Mouse (Mus musculus): ENCODE data around the gene Pcmt1.

Pcmt1 gene

DNA sequence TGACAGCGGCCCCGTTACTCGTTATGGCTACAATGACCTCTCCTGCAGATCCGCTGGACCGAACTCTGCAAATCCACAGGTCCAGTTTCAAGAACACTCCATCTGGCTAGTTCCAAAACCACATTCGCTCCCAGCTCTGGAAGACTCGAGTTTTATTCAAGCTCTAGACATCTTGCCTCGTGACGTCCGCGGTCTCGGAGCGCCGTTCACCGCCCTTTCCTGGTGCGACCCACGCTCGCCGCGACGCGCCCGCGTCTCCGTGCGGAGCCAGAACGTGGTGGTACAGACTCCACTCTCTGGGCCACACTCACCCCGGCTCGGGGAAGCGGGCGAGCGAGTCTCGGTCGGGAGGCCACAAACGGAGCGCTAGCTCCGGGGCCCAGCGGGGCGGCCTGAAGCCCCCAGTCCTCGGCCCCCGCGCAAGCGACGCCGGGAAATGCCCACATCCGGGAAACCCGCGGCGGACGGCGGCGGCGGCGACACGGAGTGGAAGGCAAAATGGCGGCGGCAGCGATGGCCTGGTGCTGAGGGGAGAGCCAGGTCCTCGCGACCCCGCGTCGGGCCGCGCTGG lies at the start of gene Pcmt1, which contains the start of gene Lats1:
TSS of gene Pcmt1 (minus strand) at position 406 of the 571 bp plus-strand sequence.
TSS of gene Lats1 (plus strand) at position 484 of the 571 bp plus-strand sequence.
- DNase-seq, result peak; percentile 63

- DNase-seq, result no peak
These were observed 46.1 kb upstream of the Pcmt1 start for GRCm38 (mm10) chr10:7727011-7727410.

DNA sequence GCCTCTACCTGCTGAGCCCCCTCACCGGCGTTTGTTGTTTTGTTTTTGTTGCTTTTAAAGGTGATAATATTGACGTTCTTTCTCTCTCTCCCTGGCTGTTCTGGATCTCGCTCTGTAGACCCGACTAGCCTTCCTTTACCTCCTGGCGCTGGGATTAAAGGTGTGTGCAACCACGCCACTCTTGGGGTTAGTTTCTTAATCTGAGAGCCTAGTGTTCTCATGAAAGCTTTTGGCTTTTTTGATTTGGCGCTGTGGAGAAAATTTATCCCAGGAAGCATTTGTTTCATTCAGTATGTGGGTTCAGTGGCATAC lies 45.5 kb upstream of the Pcmt1 start:
- DNase-seq, result no peak

- DNase-seq, result peak; percentile 93
These were observed 45.0 kb upstream of the Pcmt1 start, which contains the start of gene Katna1 for GRCm38 (mm10) chr10:7725751-7726500. Gene Katna1 (plus strand): TSS chr10:7726000.

DNA sequence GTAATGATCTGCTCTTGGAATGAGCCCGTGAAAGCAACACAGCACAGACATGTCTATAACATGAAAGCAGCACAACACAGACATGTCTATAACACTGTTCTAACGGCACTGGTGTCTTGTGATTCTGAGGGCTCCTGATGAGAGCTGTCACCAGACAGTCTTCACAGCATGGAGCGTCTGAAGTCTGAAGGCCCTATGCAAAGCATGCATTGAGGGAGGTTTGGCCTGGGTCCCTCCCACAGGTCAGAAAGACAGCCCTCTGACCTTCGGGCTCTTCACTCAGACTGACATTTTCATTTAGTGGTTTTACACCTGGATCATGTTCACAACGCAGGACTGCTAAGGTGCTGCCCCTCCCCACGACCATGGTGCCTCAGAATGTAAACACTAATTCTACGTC lies 34.1 kb upstream of the Pcmt1 start:
- DNase-seq, result no peak

DNA sequence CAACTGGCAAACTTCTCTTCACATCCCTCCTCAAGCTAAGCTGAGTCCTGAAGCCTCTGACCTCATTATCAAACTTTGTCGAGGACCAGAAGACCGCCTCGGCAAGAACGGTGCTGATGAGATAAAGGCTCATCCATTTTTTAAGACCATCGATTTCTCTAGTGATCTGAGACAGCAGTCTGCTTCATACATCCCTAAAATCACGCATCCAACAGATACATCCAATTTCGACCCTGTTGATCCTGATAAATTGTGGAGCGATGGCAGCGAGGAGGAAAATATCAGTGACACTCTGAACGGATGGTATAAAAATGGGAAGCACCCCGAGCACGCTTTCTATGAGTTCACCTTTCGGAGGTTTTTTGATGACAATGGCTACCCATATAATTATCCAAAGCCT lies 31.6 kb upstream of the Pcmt1 start:
- no peak for DNase-seq

DNA sequence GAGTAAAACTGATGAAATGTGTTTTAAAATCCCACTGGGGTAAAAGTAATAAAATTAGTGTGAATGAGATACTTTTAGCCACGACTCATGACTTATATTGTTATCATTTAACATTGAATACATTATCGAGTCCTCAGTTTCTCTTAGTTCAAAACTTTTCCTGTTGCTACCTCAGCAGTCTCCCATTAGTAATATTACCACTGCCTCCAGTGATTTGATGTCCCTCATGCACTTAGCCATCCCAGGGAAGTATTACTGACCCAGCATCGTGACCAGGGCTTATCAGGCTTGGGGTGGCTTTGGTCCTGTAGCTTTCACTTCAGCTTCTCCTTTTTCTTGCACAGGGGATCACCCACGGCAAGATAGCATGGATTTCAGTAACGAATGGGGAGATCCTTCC lies 29.2 kb upstream of the Pcmt1 start:
- no peak for DNase-seq

- DNase-seq, result peak; percentile 33
These were observed 21.6 kb upstream of the Pcmt1 start for GRCm38 (mm10) chr10:7702586-7702985.

GRCm38 (mm10) chr10:7700120-7700519 lies 19.2 kb upstream of the Pcmt1 start:
- DNase-seq, result no peak

DNA sequence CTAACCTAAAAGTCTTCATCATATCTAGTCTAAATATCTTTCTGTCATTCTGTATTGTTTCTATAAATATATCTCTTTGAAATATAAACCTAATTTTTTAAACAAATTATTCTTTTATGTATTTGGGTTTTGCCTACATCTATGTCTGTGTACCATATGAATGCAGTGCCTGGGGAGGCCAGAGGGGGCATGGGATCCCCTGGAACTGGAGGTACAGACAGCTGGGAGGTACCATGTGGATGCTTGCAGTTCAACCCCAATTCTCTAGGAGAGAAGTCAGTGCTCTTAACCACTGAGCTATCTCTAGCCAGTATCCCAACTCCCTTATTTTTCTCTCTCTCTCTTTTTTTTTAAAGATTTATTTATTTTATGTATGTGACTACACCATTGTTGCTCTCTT lies 14.3 kb upstream of the Pcmt1 start:
- no peak for DNase-seq

- no peak for DNase-seq
These were observed 6.0 kb upstream of the Pcmt1 start for GRCm38 (mm10) chr10:7686902-7687301.

DNA sequence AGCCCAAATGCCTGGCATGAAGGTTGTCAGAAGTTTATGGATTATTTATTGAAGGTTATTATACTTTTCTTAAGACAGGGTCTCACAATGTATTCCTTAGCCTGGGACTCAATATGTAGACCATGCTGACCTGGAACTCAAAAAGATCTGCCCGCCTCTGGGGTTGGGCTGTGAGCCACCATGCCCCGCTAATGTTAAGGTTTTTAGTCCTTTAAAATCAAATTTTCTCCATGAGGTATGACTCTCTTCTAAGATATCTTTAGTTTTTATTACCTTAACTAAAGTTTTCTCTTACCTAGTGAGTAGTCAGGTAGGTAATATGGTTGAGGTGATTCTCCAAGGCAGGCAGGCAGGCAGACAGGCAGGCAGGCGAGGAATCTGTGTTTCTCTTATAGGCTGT lies 1.3 kb upstream of the Pcmt1 start:
- no peak for DNase-seq

- peak; percentile 46 for DNase-seq
These were observed 548 bp upstream of the Pcmt1 start for GRCm38 (mm10) chr10:7681343-7682025.

DNA sequence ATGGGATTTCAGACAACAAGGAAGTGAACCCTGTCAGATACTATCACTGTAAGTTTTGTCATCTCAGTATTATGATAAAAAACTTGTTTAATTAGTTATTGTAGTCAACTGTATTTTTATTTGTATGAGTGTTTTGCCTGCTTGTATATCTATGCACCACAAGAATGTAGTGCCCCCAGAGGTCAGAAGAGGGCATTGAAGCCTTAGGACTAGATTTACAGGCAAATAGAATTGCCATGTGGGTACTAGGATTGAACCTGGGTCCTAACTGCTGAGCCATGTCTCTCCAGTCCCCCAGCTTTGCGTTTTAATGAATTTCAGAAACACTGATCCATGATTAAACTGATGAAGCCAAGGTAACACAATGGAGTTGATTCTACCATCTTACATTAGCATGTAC lies 7.3 kb downstream of the Pcmt1 start:
- no peak for DNase-seq

GRCm38 (mm10) chr10:7667342-7667802 lies 13.6 kb downstream of the Pcmt1 start, which contains the start of gene Nup43:
Gene Nup43 (plus strand): TSS chr10:7667503.
- peak; percentile 88 for DNase-seq

- DNase-seq, result no peak
These were observed 16.0 kb downstream of the Pcmt1 start for GRCm38 (mm10) chr10:7664889-7665288.

GRCm38 (mm10) chr10:7664027-7664526 lies 16.9 kb downstream of the Pcmt1 start:
- no peak for DNase-seq

DNA sequence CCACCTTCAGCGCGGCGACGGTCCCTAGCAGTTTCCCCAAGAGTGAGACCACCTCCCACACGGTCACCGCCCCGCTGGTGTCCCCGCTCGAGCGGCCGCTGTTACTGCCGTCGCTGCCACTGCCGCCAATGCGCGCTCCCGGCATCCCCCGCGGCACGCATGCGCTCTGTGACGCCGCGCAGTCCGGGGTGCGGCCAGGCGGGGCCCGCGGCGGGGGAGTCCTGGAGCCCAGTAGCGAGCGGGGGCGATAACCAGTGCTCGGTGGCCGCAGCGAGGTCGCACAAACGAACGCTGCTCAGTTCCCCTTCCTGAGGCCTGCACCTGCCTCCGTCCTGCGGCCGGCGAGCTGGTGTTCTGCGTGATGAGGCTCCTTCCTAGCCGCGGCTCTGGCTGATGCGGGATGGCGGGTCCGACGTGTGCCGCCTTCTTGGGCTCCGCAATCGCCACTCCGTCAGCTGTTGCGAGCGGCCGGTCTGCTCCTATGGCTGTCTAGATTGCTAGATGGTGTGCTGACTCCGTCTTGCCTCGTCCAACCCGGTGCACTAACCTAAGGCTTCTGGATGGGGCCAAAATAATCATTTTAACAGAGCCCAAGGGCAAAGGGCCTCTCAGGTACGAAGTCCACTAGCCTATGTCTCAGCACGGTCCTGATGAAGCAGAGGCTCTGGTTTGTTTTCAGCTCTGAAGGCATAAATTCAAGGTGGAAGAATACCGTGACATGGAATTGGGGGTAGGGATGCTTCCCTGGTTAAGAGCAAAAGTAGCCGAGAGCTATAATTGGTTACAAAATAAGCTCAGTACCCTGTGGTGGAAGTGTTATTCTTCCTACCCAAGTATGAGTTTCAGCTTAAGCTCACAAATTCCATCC lies 17.5 kb downstream of the Pcmt1 start:
- peak; percentile 88 for DNase-seq

- DNase-seq, result no peak
These were observed 18.3 kb downstream of the Pcmt1 start for GRCm38 (mm10) chr10:7662471-7663141.

- DNase-seq, result no peak
These were observed 29.9 kb downstream of the Pcmt1 start for GRCm38 (mm10) chr10:7651057-7651456.

DNA sequence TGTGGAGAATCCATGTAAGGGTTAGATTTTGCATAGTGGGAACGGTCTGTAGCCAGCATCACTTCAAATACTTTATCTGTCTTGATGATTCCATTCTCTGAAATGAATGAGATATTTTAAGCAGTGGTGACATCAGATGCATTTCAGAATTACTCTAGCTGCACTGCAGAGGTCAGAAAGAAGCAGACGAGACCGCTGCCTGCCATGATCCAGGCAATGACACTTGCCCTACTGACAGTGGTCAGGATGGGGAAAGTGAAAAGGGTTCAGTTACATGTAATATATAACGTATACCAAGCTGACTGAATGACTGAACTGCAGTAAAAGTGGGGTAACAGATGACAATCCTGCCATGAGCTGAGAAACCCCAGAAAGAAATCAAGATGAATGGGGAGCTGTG lies 31.9 kb downstream of the Pcmt1 start:
- DNase-seq, result no peak

DNA sequence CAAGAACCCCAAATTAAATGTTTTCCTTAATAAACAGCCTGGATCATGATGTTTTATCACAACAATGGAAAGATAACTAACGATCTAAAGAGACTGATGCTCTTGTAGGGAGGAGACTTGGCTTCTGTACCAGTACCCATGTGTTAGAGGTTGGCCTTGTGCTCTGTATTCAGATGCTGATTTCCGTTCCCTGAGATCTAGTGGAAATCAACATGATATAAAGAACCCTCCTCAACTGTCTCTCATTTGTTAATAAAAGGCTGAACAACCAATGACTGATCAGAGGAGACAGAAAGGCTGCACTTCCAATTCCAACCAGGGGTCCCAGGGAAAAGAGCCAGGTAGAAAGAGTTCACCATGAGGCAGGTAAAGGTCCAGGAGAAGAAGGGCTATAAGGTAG lies 35.0 kb downstream of the Pcmt1 start:
- DNase-seq, result no peak

All from layer of hippocampus, adult 9-11 months (tissue).